Mouse (Mus musculus): ENCODE measurements at regions not wholly inside any gene's neighbourhood (a gene's known extent, or its start where the extent isn't known, plus 50 kb on each side); places are given as distances from the start of the nearest gene placed in this dataset.

GRCm38 (mm10) chr14:110276192-110276591, 478.8 kb downstream of the Slitrk6 start:
- Histone ChIP-seq H3K27me3 (ENCODE audit: insufficient read depth, poor library complexity, severe bottlenecking) (no peaks in the 10 kb centered on the region), H3K36me3 (no peaks in the 10 kb centered on the region), H3K4me3 (no peak overlapping the region), H3K27ac (no peak overlapping the region), H3K4me1 (no peaks in the 10 kb centered on the region), H3K9me3 (no peaks in the 10 kb centered on the region)
- no peak for DNase-seq (ENCODE audit: low spot score)
- WGBS = 43% methylated on average over 1 of the region's 1 CpGs

DNA sequence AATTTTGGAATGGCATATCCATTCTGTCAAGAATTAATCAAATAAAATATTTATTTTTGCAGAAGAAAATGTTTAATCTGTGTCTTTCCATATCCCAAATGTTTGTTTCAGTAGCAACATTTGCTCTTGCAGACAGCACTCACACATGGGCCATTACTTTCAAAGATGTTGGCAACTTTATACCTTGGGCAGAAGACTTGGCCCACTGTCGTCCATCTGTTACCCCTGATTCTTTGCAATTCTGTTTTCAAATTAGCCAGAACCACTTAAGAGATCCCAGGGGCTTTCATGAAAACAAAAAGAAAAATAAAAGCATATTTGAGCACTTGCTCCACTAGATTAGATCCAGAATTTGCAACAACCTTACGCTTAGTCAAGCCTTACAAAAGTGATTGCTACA, 483.7 kb downstream of the Slitrk6 start:
- Histone ChIP-seq H3K4me3 (no peak overlapping the region), H3K27ac (no peak overlapping the region), H3K4me1 (no peaks in the 10 kb centered on the region), H3K27me3 (ENCODE audit: insufficient read depth, poor library complexity, severe bottlenecking) (no peaks in the 10 kb centered on the region), H3K36me3 (no peaks in the 10 kb centered on the region), H3K9me3 (no peaks in the 10 kb centered on the region)
- no peak for DNase-seq (ENCODE audit: low spot score)
- 73% methylated on average over 2 of the region's 2 CpGs for WGBS

DNA sequence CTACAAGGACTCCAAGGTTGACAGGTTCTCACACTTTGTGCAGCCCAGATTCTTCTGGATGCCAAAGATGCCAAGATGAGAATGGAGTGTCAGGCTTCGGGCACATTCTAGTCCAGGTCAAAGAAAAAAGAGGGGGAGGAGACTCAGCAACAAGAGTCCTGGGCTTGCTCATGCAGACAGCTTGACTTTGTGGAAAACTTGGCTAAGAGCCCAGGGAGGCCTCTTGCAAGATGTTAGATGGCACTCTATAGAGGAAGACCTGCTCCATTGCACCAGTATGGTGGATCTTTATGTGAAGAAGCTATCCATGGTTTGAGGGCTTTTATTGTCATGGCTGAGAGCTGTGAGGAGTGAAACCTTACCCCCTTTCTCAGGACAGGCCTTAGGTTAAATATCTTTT, 510.5 kb downstream of the Slitrk6 start:
- no peaks in the 10 kb centered on the region for H3K36me3 ChIP-seq
- H3K27me3 ChIP-seq (ENCODE audit: insufficient read depth, poor library complexity, severe bottlenecking) = no peaks in the 10 kb centered on the region
- no peaks in the 10 kb centered on the region for H3K9me3 ChIP-seq
- no peak overlapping the region for H3K27ac ChIP-seq
- H3K4me3 ChIP-seq = no peak overlapping the region
- 76% methylated on average over 1 of the region's 1 CpGs for WGBS
- H3K4me1 ChIP-seq = no peaks in the 10 kb centered on the region
- DNase-seq (ENCODE audit: low spot score) = no peak

GRCm38 (mm10) chr14:110243549-110243948, 511.4 kb downstream of the Slitrk6 start:
- 79% methylated on average over 2 of the region's 2 CpGs for WGBS
- no peak for DNase-seq (ENCODE audit: low spot score)

DNA sequence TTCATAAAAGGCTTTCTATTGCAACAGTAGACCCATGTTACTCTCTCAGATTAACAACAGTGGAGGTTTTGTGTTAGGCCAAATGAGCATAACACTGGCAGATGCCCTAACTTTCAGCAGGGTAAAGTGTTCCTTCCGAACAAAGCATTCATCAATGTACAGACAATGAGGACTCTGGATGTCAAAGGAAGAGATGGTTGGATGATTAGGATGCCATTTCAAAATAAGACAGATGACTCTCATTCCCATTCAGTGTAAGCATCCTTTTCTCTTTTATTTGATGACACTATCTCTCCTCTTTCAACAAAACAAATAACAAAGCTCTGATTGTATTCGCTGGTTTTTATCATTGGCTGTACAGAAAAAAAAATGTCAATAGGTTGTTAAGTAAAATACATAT, 516.1 kb downstream of the Slitrk6 start:
- Histone ChIP-seq H3K36me3 (no peaks in the 10 kb centered on the region), H3K4me1 (no peaks in the 10 kb centered on the region), H3K27me3 (ENCODE audit: insufficient read depth, poor library complexity, severe bottlenecking) (no peaks in the 10 kb centered on the region), H3K4me3 (no peak overlapping the region), H3K9me3 (no peaks in the 10 kb centered on the region), H3K27ac (no peak overlapping the region)
- WGBS = 83% methylated on average over 2 of the region's 2 CpGs
- no peak for DNase-seq (ENCODE audit: low spot score)

More at GRCm38 (mm10) chr14:110243549-110243948, 511.4 kb downstream of the Slitrk6 start:
- Histone ChIP-seq H3K4me1 (no peaks in the 10 kb centered on the region), H3K27ac (no peak overlapping the region), H3K9me3 (no peaks in the 10 kb centered on the region), H3K36me3 (no peaks in the 10 kb centered on the region), H3K27me3 (ENCODE audit: insufficient read depth, poor library complexity, severe bottlenecking) (no peaks in the 10 kb centered on the region), H3K4me3 (no peak overlapping the region)

GRCm38 (mm10) chr14:110224678-110225446, 530.1 kb downstream of the Slitrk6 start:
- Histone ChIP-seq H3K27ac (no peak overlapping the region), H3K27me3 (ENCODE audit: insufficient read depth, poor library complexity, severe bottlenecking) (no peaks in the 10 kb centered on the region), H3K4me3 (no peak overlapping the region), H3K9me3 (no peaks in the 10 kb centered on the region), H3K36me3 (no peaks in the 10 kb centered on the region), H3K4me1 (no peaks in the 10 kb centered on the region)
- WGBS = 76% methylated on average over 6 of the region's 6 CpGs
- DNase-seq (ENCODE audit: low spot score) = no peak

DNA sequence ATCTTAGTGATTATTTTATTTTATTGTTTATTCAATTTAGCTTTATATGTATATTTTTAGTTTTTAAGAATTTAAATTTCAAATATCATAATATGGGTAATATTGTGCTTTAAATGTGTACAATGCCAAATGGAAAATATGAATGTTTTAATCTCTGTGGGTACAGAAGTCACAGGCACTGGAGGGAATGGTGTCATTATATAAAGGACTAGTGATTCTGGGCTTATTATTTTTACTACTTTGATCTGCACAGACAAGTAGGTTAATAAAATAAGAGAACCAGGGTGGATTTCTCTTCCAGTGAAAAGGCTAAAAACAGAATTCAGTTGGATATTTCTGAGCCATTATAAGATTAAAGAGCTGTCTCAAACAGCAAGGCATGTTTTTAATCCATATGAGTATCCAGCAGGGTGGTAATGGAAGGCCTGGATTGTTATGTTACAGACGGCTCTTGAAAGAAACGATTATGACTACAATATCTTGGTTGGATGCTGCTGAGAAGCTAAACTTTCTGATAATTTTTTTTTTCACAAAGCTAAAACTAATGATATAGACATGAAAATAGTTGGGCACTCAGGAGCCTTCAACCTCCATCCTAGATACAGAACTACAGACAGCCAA, 563.9 kb downstream of the Slitrk6 start:
- Histone ChIP-seq H3K9me3 (no peaks in the 10 kb centered on the region), H3K36me3 (no peaks in the 10 kb centered on the region), H3K27ac (no peak overlapping the region), H3K27me3 (ENCODE audit: insufficient read depth, poor library complexity, severe bottlenecking) (no peaks in the 10 kb centered on the region), H3K4me1 (no peaks in the 10 kb centered on the region), H3K4me3 (no peak overlapping the region)
- no peak for DNase-seq (ENCODE audit: low spot score)
- WGBS = 85% methylated on average over 2 of the region's 2 CpGs

DNA sequence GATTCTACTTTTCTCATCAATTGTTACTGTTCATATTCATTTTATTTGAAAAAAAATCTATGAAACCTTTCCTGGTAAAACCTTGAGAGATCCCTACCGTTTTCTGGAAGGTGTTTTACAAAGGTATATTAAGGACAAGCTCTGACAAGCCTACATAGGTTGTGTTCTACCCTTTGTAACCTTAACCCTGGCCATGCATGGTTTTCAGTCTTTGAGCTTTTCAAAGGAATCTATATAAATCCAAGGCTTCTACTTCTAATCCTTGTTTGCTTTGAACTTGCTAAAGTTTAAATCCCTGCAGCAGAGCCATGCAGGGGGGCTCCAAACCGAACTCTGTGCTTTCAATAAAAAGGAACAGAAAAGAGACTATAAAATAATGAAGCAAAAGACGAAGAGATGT, 564.5 kb downstream of the Slitrk6 start:
- Histone ChIP-seq H3K27me3 (ENCODE audit: insufficient read depth, poor library complexity, severe bottlenecking) (no peaks in the 10 kb centered on the region), H3K9me3 (no peaks in the 10 kb centered on the region), H3K36me3 (no peaks in the 10 kb centered on the region), H3K4me3 (no peak overlapping the region), H3K27ac (no peak overlapping the region), H3K4me1 (no peaks in the 10 kb centered on the region)
- WGBS = 68% methylated on average over 3 of the region's 3 CpGs
- DNase-seq (ENCODE audit: low spot score) = no peak

DNA sequence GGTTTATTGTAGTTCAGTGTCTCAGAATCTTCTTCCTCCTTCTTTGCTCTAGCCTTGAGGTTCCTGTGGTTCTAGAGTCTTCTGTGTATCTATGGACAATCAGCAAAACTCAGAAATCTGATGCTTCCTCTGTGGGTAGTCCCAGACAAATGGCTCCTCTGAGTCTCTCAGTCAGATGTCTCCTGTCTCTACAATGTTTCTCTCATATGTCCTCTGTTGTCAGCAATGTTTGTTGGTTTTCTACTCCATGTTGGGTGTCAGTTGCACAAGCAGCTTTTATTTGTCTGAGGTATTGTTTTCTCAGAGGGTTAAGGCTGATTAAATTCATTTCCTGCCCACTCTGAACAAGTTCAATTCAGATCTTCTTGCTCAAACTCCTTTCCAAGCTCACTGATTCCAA, 575.8 kb downstream of the Slitrk6 start:
- Histone ChIP-seq H3K36me3 (no peaks in the 10 kb centered on the region), H3K4me3 (no peak overlapping the region), H3K27ac (no peak overlapping the region), H3K4me1 (no peaks in the 10 kb centered on the region), H3K9me3 (no peaks in the 10 kb centered on the region), H3K27me3 (ENCODE audit: insufficient read depth, poor library complexity, severe bottlenecking) (no peaks in the 10 kb centered on the region)
- no peak for DNase-seq (ENCODE audit: low spot score)

- Histone ChIP-seq H3K4me3 (no peak overlapping the region), H3K36me3 (no peaks in the 10 kb centered on the region), H3K27ac (no peak overlapping the region), H3K4me1 (no peaks in the 10 kb centered on the region), H3K27me3 (ENCODE audit: insufficient read depth, poor library complexity, severe bottlenecking) (no peaks in the 10 kb centered on the region), H3K9me3 (no peaks in the 10 kb centered on the region)
- no peak for DNase-seq (ENCODE audit: low spot score)
- WGBS = 72% methylated on average over 3 of the region's 3 CpGs
Measured at GRCm38 (mm10) chr14:110171162-110172117, 583.5 kb downstream of the Slitrk6 start.

DNA sequence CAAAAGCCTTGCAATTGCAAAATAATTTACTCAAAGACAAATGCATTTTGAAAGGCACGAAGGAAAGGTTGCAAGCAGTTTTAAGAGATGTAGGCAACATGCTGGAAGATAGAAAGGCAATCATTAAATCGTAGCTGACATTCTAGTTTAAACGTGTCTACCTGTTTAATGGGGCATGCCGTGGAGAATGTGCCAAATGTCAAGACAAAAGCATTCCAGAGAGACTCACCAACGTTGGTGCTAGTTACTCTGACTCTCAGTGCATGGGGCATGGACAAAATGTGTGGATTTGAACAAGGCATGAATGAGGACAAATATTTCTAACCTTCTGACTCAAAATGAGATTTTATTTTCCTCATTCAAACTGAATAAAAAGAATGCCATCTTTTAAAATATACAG, 586.3 kb downstream of the Slitrk6 start:
- Histone ChIP-seq H3K4me3 (no peak overlapping the region), H3K9me3 (no peaks in the 10 kb centered on the region), H3K4me1 (no peaks in the 10 kb centered on the region), H3K27ac (no peak overlapping the region), H3K36me3 (no peaks in the 10 kb centered on the region), H3K27me3 (ENCODE audit: insufficient read depth, poor library complexity, severe bottlenecking) (no peaks in the 10 kb centered on the region)
- DNase-seq (ENCODE audit: low spot score) = no peak
- WGBS = 64% methylated on average over 5 of the region's 5 CpGs

- DNase-seq (ENCODE audit: low spot score) = no peak
- Histone ChIP-seq H3K36me3 (no peaks in the 10 kb centered on the region), H3K9me3 (no peaks in the 10 kb centered on the region), H3K4me1 (no peaks in the 10 kb centered on the region), H3K27ac (no peak overlapping the region), H3K27me3 (ENCODE audit: insufficient read depth, poor library complexity, severe bottlenecking) (no peaks in the 10 kb centered on the region), H3K4me3 (no peak overlapping the region)
- 71% methylated on average over 5 of the region's 5 CpGs for WGBS
Measured at GRCm38 (mm10) chr14:110128265-110128664, 626.7 kb downstream of the Slitrk6 start.

Data from heart, embryonic 10.5 days (tissue).